Mouse (Mus musculus) lung, postnatal 0 days (tissue): Measurements from ENCODE around the gene Zmat3.

Experiments used
- CTCF ChIP-seq: IDR thresholded peaks from 2 replicates; pipeline ENCODE4 v1.5.1; 2016; ENCODE audit warnings: antibody characterized with exemption, mild to moderate bottlenecking
- EP300 ChIP-seq: IDR thresholded peaks from 2 replicates; pipeline ENCODE4 v1.6.1; 2016; ENCODE audit warnings: antibody characterized with exemption, mild to moderate bottlenecking, control low read depth

- no peak for TF ChIP-seq CTCF
- TF ChIP-seq EP300, result no peak
Observed at GRCm38 (mm10) chr3:32314746-32315145, 51.1 kb downstream of the Zmat3 start.
